Mouse (Mus musculus) olfactory bulb, adult 2 months (tissue): ENCODE measurements around the gene E330017A01Rik.

ENCODE experiments used
- CTCF ChIP-seq: fragments of 200-500 bp; IDR thresholded peaks from 2 replicates; pipeline ENCODE4 v1.5.1; 2012; ENCODE audit warnings: low read depth, mild to moderate bottlenecking, low read length, moderate library complexity; ENCODE audit not compliant: insufficient read depth
- POLR2A ChIP-seq: fragments of 200-500 bp; IDR thresholded peaks from 2 replicates; pipeline ENCODE4 v1.6.1; 2012; ENCODE audit warnings: mild to moderate bottlenecking, low read depth, low read length, moderate library complexity; ENCODE audit not compliant: insufficient read depth

- no peak for TF ChIP-seq CTCF
- TF ChIP-seq POLR2A, result no peak
These were observed 24.5 kb upstream of the E330017A01Rik start for GRCm38 (mm10) chr16:58663021-58663420.
